35 mouse cellular contexts compared by ENCODE assay signal in the genomic region with DNA sequence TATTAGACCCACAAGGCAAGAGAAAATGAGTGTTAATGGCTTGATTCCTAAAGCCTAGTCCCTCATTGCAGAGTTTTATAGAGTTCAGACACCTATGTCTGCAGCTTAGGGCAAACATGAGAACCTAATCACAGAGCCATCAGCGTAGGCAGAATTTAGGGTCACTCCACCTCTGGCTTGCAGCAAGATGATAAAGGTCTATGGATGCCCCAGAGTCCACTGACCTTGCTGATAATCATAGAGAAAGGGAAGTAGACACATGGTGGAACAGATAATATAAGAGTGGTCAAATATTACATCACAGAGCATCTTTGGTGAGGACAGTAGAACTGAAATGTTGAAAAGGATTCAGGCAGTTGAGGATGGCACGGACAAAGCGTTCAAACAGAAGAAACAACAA.
"Had no signal": no experiment of that assay in that cellular context is flagged by ENCODE, and none has a peak within 500 bp of the region (broad histone marks: within the 10 kb centered on the region; RNA-seq: fewer than 3 reads in every experiment).

No protein-coding gene starts in this region.

- H3K4me2 ChIP-seq: heart, embryonic 11.5 days; heart, embryonic 12.5 days; heart, embryonic 13.5 days; heart, embryonic 15.5 days; hindbrain, embryonic 12.5 days; hindbrain, embryonic 13.5 days; hindbrain, embryonic 14.5 days; hindbrain, embryonic 15.5 days; kidney, embryonic 15.5 days had no signal

- DNase-seq: heart, postnatal 10 days; heart, postnatal 14 days; heart, postnatal 36 days; heart, postnatal 4 days; kidney, adult 11 months; kidney, adult 18-20 months; kidney, adult 2 months; kidney, adult 8-10 months; kidney, adult 9 months; kidney, postnatal 10 days; kidney, postnatal 14 days; kidney, postnatal 25 days; kidney, postnatal 36 days; kidney, postnatal 4 days; layer of hippocampus, adult 9-11 months; layer of hippocampus, postnatal 36 days had no signal

- H3K27me3 ChIP-seq: heart, embryonic 12.5 days; heart, embryonic 13.5 days; heart, embryonic 15.5 days; hindbrain, embryonic 12.5 days; hindbrain, embryonic 13.5 days; hindbrain, embryonic 15.5 days; kidney, embryonic 15.5 days had no signal

- H3K27ac ChIP-seq: heart, embryonic 10.5 days; heart, embryonic 13.5 days; heart, embryonic 15.5 days; hindbrain, embryonic 10.5 days; hindbrain, embryonic 12.5 days; hindbrain, embryonic 13.5 days; hindbrain, embryonic 14.5 days; hindbrain, embryonic 15.5 days; hindbrain, postnatal 0 days; kidney, embryonic 15.5 days; kidney, postnatal 0 days; layer of hippocampus, adult 2 months; left cerebral cortex, adult 2 months had no signal

- ATAC-seq: hindbrain, embryonic 16.5 days; hindbrain, postnatal 0 days; inflammation-experienced regulatory T-cells, adult 6 months; intestine, embryonic 16.5 days; intestine, postnatal 0 days had no signal

- H3K4me3 ChIP-seq: heart, embryonic 10.5 days; heart, embryonic 12.5 days; heart, embryonic 13.5 days; heart, embryonic 15.5 days; hindbrain, embryonic 10.5 days; hindbrain, embryonic 12.5 days; hindbrain, embryonic 13.5 days; hindbrain, embryonic 15.5 days; kidney, embryonic 15.5 days; layer of hippocampus, adult 2 months; left cerebral cortex, adult 2 months had no signal

- H3K9me3 ChIP-seq: heart, embryonic 10.5 days; heart, embryonic 12.5 days; heart, embryonic 13.5 days; heart, embryonic 15.5 days; hindbrain, embryonic 10.5 days; hindbrain, embryonic 12.5 days; hindbrain, embryonic 13.5 days; hindbrain, embryonic 15.5 days; kidney, embryonic 15.5 days had no signal

- H3K4me1 ChIP-seq: heart, embryonic 10.5 days; heart, embryonic 12.5 days; heart, embryonic 13.5 days; heart, embryonic 15.5 days; hindbrain, embryonic 10.5 days; hindbrain, embryonic 12.5 days; hindbrain, embryonic 13.5 days; hindbrain, embryonic 15.5 days; kidney, embryonic 15.5 days had no signal

- H3K9ac ChIP-seq: heart, embryonic 12.5 days; heart, embryonic 13.5 days; heart, embryonic 15.5 days; hindbrain, embryonic 12.5 days; hindbrain, embryonic 13.5 days; hindbrain, embryonic 14.5 days; hindbrain, embryonic 15.5 days; kidney, embryonic 15.5 days had no signal

- H3K36me3 ChIP-seq: heart, embryonic 10.5 days; heart, embryonic 12.5 days; heart, embryonic 13.5 days; heart, embryonic 15.5 days; hindbrain, embryonic 10.5 days; hindbrain, embryonic 12.5 days; hindbrain, embryonic 13.5 days; hindbrain, embryonic 15.5 days; kidney, embryonic 15.5 days had no signal
